Mouse (Mus musculus): ENCODE results near the gene Ncor2.

DNA sequence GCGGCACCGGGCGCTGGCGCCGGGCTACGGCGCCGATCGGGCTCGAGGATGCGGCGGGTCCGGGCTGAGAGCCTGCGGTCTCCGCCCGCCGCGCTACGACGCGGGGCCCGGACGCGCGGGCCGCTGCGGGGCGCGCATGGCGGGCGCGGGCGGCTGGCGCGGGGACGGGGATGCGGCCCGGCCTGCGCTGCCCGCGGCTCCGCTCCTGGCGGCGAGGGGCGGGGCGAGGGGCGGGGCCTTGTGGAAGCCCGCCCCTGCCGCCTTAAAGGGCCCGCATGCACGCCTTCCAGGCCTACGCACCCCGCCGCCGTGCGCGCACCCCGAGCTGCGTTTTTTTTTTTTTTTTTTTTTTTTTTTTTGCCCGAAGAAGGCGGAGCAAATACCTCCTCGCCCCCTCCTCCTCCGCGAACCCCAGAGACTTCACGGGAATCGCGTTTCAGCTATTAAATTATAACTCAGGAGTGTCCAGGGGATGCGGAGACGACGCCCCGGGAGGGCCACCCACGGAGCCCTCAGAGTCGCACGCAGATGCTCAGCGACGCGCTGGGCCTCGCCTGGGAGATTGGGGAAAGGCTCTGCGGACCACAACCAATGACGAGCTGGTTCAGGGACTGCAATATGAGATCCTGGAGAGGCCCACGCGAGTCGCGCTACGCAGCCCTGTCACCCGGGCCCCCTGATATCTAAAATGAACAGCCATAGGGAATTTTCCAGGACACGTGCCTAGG, at the start of gene Ncor2:
- no peak for TF ChIP-seq CTCF (conservative IDR thresholded peaks at IDR 0.05; ENCODE audit: low read length)
- no peak for TF ChIP-seq POU5F1 (IDR thresholded peaks at IDR 0.05; ENCODE audit: borderline replicate concordance, low read length)
